Mouse (Mus musculus): ENCODE measurements around the gene Gm20479.
A peak's percentile ranks its signal among the peaks of the same experiment; 100 is the strongest.

Gene Gm20479

GRCm38 (mm10) chr7:27366082-27366844 lies 9.0 kb upstream of the Gm20479 start:
- no peak for DNase-seq

- DNase-seq = no peak
Observed at GRCm38 (mm10) chr7:27364379-27364778, 7.2 kb upstream of the Gm20479 start.

- peak; percentile 100 for DNase-seq
Observed at GRCm38 (mm10) chr7:27361283-27361946, 4.2 kb upstream of the Gm20479 start.

- no peak for DNase-seq
Observed at GRCm38 (mm10) chr7:27360749-27361148, 3.5 kb upstream of the Gm20479 start.

GRCm38 (mm10) chr7:27359706-27360358 lies 2.6 kb upstream of the Gm20479 start:
- DNase-seq = no peak

- DNase-seq = no peak
Observed at GRCm38 (mm10) chr7:27359162-27359561, 1.9 kb upstream of the Gm20479 start.

- DNase-seq = no peak
Observed at GRCm38 (mm10) chr7:27357595-27357978, 368 bp upstream of the Gm20479 start.

- DNase-seq = peak; percentile 40 to 44
Observed at GRCm38 (mm10) chr7:27356248-27356647, 971 bp downstream of the Gm20479 start.

GRCm38 (mm10) chr7:27355745-27356240 lies 1.4 kb downstream of the Gm20479 start, which contains the start of gene Shkbp1:
Gene Shkbp1, minus strand, starts transcription at chr7:27356019.
- DNase-seq = peak; percentile 85 to 87

- no peak for DNase-seq
Observed at GRCm38 (mm10) chr7:27355261-27355660, 2.0 kb downstream of the Gm20479 start.

GRCm38 (mm10) chr7:27354783-27355182 lies 2.4 kb downstream of the Gm20479 start:
- DNase-seq = no peak

GRCm38 (mm10) chr7:27354144-27354543 lies 3.1 kb downstream of the Gm20479 start:
- DNase-seq = peak in 1 of 2 experiments; percentile 67

- no peak for DNase-seq
Observed at GRCm38 (mm10) chr7:27345444-27345843, 11.8 kb downstream of the Gm20479 start.

- no peak for DNase-seq
Observed at GRCm38 (mm10) chr7:27342595-27342994, 14.6 kb downstream of the Gm20479 start.

GRCm38 (mm10) chr7:27339519-27339918 lies 17.7 kb downstream of the Gm20479 start:
- DNase-seq = no peak

- DNase-seq = no peak
Observed at GRCm38 (mm10) chr7:27339114-27339513, 18.1 kb downstream of the Gm20479 start.

- DNase-seq = peak; percentile 79 to 85
Observed at GRCm38 (mm10) chr7:27337175-27337853, 19.9 kb downstream of the Gm20479 start, which contains the start of gene Ltbp4. Gene Ltbp4, minus strand, starts transcription at chr7:27337692.

- DNase-seq = peak; percentile 80 to 93
Observed at GRCm38 (mm10) chr7:27335928-27336823, 21.0 kb downstream of the Gm20479 start.

GRCm38 (mm10) chr7:27335011-27335720 lies 22.1 kb downstream of the Gm20479 start:
- no peak for DNase-seq

- no peak for DNase-seq
Observed at GRCm38 (mm10) chr7:27334405-27334911, 22.8 kb downstream of the Gm20479 start.
